Mouse (Mus musculus) C2C12 (cell line): ENCODE measurements around the gene Fbxo28. TPM values are rescaled to one million over a fixed set of nuclear protein-coding genes. Genes with fewer than 3 reads are reported as not detected.

Source experiments
- H3K27me3 ChIP-seq: one replicate; pipeline ENCODE4 v1.6.1; 2011; ENCODE audit not compliant: control insufficient read depth, insufficient read depth, insufficient read length
- H3K36me3 ChIP-seq: one replicate; pipeline ENCODE4 v1.6.1; 2011; ENCODE audit not compliant: control insufficient read depth, insufficient read depth
- H3K4me3 ChIP-seq: one replicate; pipeline ENCODE4 v1.5.1; 2011; ENCODE audit warnings: mild to moderate bottlenecking, control low read depth; ENCODE audit not compliant: poor library complexity, insufficient read depth, severe bottlenecking
- H3K79me2 ChIP-seq: one replicate; pipeline ENCODE4 v1.6.1; 2011; ENCODE audit not compliant: control insufficient read depth, insufficient read depth
- H3K79me3 ChIP-seq: one replicate; pipeline ENCODE4 v1.6.1; 2011; ENCODE audit warnings: low read depth, control low read depth
- H3ac ChIP-seq: one replicate; pipeline ENCODE3; 2011; ENCODE audit warnings: low read depth; ENCODE audit not compliant: control insufficient read depth, insufficient read length
- CEBPB ChIP-seq: IDR thresholded peaks from one replicate; pipeline ENCODE4 v1.6.1; 2011; ENCODE audit warnings: low read depth, mild to moderate bottlenecking, control low read depth, moderate library complexity
- CTCF ChIP-seq: IDR thresholded peaks from one replicate; pipeline ENCODE4 v1.5.1; 2011; ENCODE audit not compliant: control insufficient read depth, insufficient read depth, insufficient read length
- FOSL1 ChIP-seq: IDR thresholded peaks from one replicate; pipeline ENCODE4 v1.8.0; 2011; ENCODE audit warnings: mild to moderate bottlenecking, low read length; ENCODE audit not compliant: poor library complexity, insufficient read depth, severe bottlenecking
- MAX ChIP-seq: IDR thresholded peaks from one replicate; pipeline ENCODE4 v1.6.1; 2011; ENCODE audit warnings: mild to moderate bottlenecking, control low read depth
- MYOD1 ChIP-seq: IDR thresholded peaks from one replicate; pipeline ENCODE4 v1.6.1; 2011; ENCODE audit warnings: low read depth; ENCODE audit not compliant: control insufficient read depth, insufficient read length
- MYOG ChIP-seq: IDR thresholded peaks from one replicate; pipeline ENCODE4 v1.6.1; 2011; ENCODE audit not compliant: control insufficient read depth, insufficient read length; ENCODE audit errors: extremely low read depth
- USF1 ChIP-seq: IDR thresholded peaks from one replicate; pipeline ENCODE4 v1.6.1; 2011; ENCODE audit warnings: low read depth, mild to moderate bottlenecking, control low read depth, moderate library complexity
- polyA plus RNA-seq: library from polyadenylated mRNA; unstranded; fragments of >200 nt; fragmentation: generic; extraction: Trizol; gene quantifications from one replicate; pipeline ENCODE4 v1.2.1, GENCODE M21; 2012; ENCODE audit warnings: missing spikeins

Gene Fbxo28
- polyA plus RNA-seq, 1 experiment: 16.9 TPM

- H3K27me3 ChIP-seq: no peaks in the 10 kb centered on the region
- no peak overlapping the region for H3K4me3 ChIP-seq
- H3K79me2 ChIP-seq: peaks cover 12% of the 10 kb centered on the region
- H3K36me3 ChIP-seq: peaks cover 93% of the 10 kb centered on the region
- H3ac ChIP-seq: no peak overlapping the region
- peaks cover 5% of the 10 kb centered on the region for H3K79me3 ChIP-seq
- TF ChIP-seq MYOG: no peak
- no peak for TF ChIP-seq USF1
- no peak for TF ChIP-seq CTCF
- no peak for TF ChIP-seq FOSL1
- no peak for TF ChIP-seq CEBPB
- TF ChIP-seq MYOD1: no peak
- no peak for TF ChIP-seq MAX
Measured at GRCm38 (mm10) chr1:182324552-182324951, 16.9 kb downstream of the Fbxo28 start.

DNA sequence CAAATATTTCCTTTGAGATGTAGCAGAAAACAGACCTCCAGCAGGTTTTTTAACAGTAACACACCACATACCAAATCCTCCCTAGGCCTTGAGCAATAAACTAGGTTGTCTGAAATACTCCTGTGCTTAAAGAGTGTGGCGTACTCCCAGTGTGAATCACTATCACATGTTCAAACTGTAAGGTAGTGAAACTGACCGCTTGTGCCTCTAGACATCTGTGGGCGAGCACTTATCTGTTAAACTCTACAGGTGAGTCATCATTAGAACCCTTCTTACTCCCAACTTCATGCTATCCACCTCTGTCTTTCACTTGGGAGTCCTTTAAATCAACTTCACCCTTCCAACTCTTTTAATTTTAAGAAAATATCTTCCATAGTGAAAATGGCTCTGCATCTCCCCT lies 18.3 kb downstream of the Fbxo28 start:
- peaks cover 93% of the 10 kb centered on the region for H3K36me3 ChIP-seq
- H3K27me3 ChIP-seq: no peaks in the 10 kb centered on the region

DNA sequence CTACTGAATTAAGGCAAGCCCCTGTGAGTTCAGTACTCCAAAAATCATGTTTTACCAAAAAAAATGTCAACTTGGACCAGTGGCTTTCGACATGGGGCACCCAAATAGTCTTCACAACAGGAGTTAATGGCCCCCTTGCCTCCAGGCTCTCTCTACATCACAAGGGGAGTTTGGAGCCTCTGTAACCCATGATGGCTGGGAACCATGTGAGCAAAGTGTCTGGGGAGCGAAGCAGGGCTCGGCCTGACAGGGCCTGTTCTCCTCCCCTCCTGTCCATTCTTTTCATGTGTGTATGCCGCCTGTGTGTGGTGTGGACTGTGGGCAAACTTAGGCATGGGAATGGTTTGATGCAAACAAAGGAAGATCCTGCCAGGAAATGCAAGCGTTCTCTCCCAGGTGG lies 27.2 kb downstream of the Fbxo28 start:
- H3K79me2 ChIP-seq: no peaks in the 10 kb centered on the region
- H3K27me3 ChIP-seq: no peaks in the 10 kb centered on the region
- no peak overlapping the region for H3ac ChIP-seq
- TF ChIP-seq MAX: no peak
- TF ChIP-seq MYOD1: no peak
- TF ChIP-seq CEBPB: no peak
- no peak for TF ChIP-seq MYOG
- no peak for TF ChIP-seq FOSL1
- TF ChIP-seq USF1: no peak
- no peak for TF ChIP-seq CTCF
- H3K36me3 ChIP-seq: peaks cover 47% of the 10 kb centered on the region
- no peaks in the 10 kb centered on the region for H3K79me3 ChIP-seq
- no peak overlapping the region for H3K4me3 ChIP-seq

More for the DNA sequence above, 18.3 kb downstream of the Fbxo28 start:
- H3ac ChIP-seq: no peak overlapping the region
- no peak overlapping the region for H3K4me3 ChIP-seq
- peaks cover 12% of the 10 kb centered on the region for H3K79me2 ChIP-seq
- TF ChIP-seq CTCF (no peak), USF1 (no peak), CEBPB (no peak), MYOG (no peak), FOSL1 (no peak), MYOD1 (no peak), MAX (no peak)
- H3K79me3 ChIP-seq: peaks cover 5% of the 10 kb centered on the region

DNA sequence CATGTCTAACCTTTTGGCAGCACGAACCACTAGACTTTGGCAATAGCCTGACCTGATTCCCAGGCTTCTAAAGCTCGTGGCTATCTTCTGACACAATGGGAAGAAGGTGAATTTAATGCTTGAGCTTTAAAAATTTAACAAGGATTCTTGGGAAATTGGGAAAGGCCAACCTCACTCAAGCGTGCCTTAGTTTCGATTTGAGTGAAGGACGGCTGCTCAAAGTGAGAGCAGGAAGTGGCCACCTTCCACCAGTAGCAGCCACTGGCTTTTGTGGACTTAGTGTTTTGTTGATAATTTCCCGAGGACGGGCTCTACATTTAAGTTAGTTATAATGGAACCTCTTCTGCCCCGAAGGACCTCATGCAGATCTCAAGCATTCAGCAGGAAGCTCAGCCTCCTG lies 28.2 kb downstream of the Fbxo28 start:
- no peaks in the 10 kb centered on the region for H3K79me3 ChIP-seq
- peaks cover 37% of the 10 kb centered on the region for H3K36me3 ChIP-seq
- no peak overlapping the region for H3ac ChIP-seq
- no peak overlapping the region for H3K4me3 ChIP-seq
- no peaks in the 10 kb centered on the region for H3K79me2 ChIP-seq
- TF ChIP-seq FOSL1: no peak
- TF ChIP-seq MYOD1: no peak
- no peak for TF ChIP-seq MAX
- no peak for TF ChIP-seq CTCF
- no peak for TF ChIP-seq USF1
- TF ChIP-seq MYOG: no peak
- no peak for TF ChIP-seq CEBPB
- H3K27me3 ChIP-seq: no peaks in the 10 kb centered on the region

- no peaks in the 10 kb centered on the region for H3K79me2 ChIP-seq
- no peaks in the 10 kb centered on the region for H3K79me3 ChIP-seq
- H3K4me3 ChIP-seq: no peak overlapping the region
- peaks cover 19% of the 10 kb centered on the region for H3K36me3 ChIP-seq
- H3K27me3 ChIP-seq: no peaks in the 10 kb centered on the region
- TF ChIP-seq FOSL1 (no peak), MYOG (no peak)
- H3ac ChIP-seq: no peak overlapping the region
Measured at GRCm38 (mm10) chr1:182311376-182311775, 30.1 kb downstream of the Fbxo28 start.

DNA sequence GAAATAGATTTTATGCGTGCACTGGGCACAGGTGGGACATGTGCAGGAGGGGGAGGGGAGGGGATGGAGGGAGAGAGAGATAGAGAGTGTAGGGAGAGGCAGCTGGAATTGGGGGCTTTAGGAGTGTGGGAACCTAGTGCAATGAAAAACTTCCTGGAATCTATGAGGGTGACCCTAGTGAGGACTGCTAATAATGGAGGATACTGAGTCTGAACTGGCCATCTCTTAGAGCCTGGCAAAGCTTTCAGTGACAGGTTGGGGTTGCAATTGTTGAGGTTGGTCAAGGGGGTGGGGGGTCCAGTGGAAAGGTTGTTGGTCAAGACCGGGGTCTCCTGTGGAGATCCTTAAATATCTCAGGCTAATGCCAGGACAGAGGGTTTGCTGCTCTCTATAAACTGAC lies 31.1 kb downstream of the Fbxo28 start:
- Histone ChIP-seq H3K27me3 (no peaks in the 10 kb centered on the region), H3K4me3 (no peak overlapping the region), H3ac (no peak overlapping the region), H3K36me3 (peaks cover 9% of the 10 kb centered on the region), H3K79me3 (no peaks in the 10 kb centered on the region), H3K79me2 (no peaks in the 10 kb centered on the region)
- TF ChIP-seq CTCF (no peak), USF1 (no peak), MYOG (no peak), FOSL1 (no peak), MAX (no peak)
